Mouse (Mus musculus) frontal cortex, postnatal 25 days (tissue): ENCODE results near the gene Glb1.
A peak's percentile ranks its signal among the peaks of the same experiment; 100 is the strongest.

Source experiments
- DNase-seq, 2 experiments: peaks; one replicate each; pipeline ENCODE4 v3.0.0; 2022; ENCODE audit warnings: low spot score in 2 of 2

The Glb1 gene

DNA sequence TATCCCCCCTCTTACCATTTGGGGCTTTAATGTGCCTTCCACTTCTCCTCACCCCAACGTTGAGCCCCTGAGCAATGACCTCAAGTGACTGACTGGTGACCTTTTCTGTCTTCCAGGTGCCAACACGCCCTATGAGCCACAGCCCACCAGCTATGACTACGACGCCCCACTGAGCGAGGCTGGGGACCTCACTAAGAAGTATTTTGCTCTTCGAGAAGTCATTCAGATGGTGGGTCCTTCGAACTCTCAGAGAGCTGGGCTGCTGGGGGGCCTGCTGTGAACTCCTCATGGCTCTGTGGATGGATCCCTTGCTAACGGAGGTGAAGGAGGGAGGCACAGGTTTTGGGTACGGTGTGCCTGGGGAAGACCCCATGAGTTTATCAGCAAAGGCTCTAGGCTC is 42.0 kb downstream of the Glb1 start:
- no peak for DNase-seq

DNA sequence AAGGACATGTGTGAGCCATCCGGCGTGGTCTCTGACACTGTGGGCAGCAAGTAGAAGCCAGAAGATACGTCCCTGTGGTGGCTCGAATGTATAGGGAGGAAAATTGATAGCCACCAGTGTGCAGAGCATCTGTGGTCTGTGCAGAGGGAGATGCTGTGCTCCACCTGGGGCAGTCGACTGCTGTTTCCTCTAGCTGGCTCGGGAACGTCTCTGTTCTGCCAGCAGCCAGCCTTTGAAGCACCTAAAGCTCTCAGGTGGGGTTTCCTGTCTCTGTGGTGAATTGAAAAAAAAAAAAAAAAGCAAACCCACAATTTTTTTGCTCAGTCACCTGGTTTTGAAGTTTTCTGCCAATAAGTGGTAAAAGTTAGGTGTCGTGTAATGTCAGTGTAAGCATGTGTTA is 42.5 kb downstream of the Glb1 start:
- DNase-seq = no peak

DNA sequence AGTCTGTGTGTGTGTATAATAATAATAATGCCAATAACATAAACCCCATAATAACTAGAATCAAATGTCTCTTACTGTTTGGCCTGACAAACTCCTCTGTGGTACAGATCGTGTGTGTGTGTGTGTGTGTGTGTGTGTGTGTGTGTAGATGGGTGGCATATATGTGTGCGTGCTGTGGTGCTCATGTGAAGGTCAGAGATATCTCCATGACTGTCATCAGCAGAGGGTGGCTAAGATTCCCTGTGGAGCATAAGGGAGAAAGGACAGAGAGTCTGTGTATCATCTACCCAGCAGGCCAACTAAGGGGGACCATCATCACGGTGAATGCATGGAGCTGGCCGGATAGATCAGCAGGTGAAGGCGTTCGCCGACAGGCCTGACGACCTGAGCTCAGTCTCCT is 46.0 kb downstream of the Glb1 start:
- no peak for DNase-seq

DNA sequence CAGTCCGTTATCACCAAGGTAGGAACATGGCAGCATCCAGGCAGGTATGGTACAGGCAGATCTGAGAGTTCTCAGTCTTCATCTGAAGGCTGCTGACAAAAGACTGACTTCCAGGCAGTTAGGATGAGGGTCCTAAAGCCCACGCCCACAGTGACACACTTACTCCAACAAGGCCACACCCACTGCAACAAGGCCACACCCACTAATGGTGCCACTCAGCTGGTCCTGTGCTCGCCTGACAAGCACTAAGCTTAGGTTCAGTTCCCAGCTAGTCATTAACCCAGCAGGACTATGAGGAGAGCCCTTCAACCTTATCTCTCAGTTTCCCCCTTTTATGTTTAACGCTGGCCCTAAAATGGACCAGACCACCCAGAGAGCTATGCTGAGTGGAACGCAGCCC is 47.8 kb downstream of the Glb1 start:
- DNase-seq = no peak

DNA sequence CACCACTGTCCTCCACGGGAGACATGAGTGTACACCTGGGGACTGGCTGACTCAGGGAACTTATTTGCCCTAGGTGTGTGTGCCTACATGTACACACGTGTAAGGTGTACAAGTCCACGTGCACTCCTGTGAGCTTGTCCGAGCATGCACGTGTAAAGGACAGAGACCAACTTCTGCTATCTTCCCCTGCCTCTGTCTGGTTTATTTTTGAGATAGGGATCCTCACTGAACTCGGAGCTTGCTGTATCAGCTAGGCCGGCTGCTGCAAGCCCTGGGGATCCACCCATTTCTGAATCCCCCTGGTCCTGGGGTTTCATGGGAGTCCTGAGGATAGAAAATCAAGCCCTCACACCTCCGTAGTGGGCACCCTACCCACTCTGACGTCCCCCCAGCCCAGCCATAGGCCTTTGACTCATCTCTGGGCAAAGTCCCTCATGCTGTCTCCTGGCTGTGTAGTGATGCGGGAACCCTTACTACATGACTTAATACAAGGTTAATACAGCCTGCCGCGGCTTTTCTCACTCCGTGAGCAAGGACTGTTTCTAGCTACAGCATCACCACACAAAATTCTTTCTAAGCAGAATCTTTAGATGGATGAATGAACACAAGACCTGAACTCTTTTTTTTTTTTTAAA is 48.4 kb downstream of the Glb1 start:
- DNase-seq = no peak

DNA sequence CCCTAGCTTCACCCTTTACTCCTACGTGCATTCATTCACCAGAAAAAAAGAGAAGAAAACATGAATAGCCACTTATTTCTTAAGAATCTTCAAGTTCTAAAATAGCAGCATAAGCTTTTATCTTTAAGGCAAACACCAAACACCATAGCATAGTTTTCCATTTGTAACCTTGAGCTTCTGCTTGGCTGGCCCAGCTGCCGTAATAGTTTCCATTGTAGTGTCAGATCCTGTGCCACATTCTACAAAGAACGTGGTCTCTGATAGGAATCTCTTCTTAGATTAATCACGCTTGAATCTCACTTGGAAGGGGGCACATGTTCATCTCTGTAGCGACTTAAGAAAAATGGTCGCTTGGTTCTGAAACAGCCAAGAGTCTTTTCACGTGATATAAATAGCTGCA is 50.7 kb downstream of the Glb1 start:
- no peak for DNase-seq

DNA sequence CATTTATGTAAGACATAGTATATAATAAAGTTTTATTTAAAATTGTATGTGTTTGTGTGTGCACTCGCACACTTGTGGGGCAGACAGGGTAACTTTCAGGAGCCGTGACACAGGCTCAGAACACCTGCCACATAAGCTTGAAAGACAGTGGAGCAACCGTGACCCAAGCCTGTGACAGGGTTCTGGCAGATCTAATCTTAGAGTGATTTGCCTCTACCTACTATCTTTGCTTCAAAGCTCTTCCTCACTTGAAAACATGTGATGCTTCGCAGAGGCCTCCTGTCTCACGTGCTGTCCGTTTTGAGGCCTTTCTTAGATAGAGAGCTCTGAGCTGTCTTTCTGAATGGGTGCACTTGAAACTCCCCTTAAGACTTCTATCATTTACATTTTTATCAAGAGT is 51.5 kb downstream of the Glb1 start:
- no peak for DNase-seq

DNA sequence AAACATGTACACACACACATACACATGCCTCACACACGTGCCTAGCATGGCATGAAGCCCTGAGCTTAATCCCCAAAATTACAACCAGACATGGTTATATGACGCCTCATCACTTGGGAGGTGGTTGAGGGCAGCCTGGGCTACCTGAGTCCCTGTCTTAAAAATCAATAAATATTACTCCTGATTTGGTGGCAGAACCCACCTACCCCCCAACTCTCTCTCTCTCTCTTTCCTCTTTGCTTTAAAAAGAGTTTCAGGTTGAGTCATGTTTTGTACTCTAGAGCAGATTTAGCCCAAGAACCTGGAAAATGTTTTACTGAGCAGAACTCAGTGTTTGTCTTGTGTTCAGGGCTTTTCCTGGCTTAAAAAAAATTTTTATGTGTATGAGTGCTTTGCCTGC is 54.5 kb downstream of the Glb1 start:
- no peak for DNase-seq

DNA sequence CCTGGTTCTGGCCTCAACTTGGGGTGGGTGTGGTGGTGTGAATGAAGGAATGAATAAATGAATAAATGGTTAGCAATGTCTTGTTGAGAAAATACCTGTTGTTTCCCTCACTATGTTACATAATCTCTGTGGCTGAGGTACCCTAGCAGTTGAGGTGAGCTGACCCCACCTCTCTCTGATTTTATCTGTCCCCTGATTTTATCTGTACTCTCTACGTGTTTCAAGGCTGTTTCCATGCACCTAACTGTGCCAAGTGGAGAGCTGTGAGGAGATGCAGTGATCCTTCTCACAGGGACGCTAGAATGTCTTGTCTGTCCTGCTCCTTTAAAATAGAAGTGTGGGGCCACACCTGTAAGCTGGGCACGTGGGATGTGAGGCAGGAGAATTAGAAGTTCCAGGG is 57.6 kb downstream of the Glb1 start:
- no peak for DNase-seq

DNA sequence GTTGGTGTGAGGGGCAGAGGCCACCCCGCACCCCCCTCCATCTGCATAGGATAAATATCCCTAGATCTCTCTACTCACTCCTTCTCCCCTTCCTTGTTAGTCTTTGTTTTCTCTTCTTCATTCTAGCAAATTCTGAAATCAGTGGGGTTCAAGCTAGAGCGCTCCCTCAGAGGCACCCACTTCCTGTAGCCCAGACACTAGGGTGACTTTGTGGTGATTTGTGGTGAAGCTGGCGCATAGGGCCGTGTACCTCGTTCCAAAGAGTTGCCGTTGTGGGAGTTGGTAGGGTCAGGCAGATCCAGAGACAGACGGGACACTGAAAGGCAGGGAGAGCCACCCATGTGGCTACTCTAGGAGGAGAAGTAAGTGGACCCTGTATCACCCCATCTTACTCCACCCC is 61.7 kb downstream of the Glb1 start:
- no peak for DNase-seq

DNA sequence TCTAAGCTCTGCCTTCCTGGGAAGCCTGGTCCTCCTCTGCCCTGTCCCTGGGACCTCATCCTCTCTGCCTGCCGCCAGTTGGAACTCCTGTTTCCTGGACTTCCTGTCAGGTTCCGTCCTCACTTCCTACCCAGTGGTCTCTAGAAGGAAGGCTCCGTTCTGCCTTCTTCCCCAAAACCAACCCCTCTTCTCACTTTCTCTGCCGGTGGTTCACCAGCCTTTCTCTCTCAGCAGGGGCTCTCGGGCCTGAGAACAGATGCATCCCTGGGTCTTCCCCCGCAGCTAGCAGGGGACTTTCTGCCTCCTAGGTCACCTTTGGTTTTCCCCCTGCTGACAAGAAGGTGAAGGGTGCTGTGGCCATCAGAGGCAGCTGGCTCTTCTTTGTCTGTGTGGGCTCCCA is 64.6 kb downstream of the Glb1 start:
- DNase-seq = no peak

DNA sequence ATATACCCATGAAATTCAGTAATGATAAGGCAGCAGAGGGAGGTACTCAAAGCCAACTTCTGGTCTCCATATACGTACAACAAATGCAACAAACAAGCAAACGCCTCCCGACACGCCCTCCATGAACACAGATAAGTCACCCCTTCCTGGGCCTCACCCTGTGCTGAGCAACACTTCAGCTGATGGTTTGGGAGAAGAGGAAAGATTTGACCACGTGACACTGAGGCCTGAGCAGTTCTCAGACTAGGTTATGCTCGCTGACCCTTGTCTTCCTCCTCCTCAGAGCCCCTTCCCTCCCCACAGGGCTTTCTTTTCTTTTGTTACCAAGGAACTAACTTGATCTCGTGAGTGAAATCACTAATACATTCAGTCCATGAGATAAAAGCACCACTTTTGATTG is 66.0 kb downstream of the Glb1 start:
- no peak for DNase-seq

DNA sequence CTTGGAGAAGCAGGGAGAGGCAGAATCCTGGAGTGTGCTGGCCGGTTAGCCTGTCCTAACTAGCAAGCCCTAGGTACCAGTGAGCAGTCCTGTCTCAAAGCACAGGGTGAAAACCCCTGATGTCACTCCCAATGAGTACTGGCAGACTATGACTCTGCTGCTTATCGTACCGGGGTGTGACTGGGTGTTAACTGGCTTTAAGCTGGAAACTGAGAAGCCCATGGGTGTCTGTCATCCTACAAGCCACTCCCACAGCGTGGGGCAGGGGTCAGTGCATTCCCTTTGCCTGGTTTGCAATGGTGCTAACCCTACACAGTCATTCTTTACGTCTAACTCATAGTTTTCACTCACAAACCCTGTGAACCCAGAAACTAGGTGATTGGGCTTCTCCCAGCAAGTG is 67.3 kb downstream of the Glb1 start:
- no peak for DNase-seq

DNA sequence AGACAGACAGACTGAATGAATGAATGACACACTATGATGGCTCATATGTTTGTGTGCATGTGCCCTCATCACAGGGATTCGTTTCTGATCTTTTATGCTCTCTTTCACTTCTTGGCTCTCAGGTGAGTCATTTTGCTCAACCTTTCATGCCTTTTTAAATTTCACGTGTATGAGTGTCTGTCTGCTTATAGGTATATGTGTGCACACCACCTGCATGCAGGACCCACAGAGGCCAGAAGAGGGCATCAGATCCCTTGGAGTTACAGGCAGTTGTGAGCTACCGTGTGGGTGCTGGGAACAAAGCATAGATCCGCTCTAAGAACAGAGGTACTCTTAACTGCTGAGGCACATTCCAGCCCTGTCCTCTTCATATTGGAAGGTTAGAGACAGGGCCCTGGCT is 67.8 kb downstream of the Glb1 start:
- no peak for DNase-seq

DNA sequence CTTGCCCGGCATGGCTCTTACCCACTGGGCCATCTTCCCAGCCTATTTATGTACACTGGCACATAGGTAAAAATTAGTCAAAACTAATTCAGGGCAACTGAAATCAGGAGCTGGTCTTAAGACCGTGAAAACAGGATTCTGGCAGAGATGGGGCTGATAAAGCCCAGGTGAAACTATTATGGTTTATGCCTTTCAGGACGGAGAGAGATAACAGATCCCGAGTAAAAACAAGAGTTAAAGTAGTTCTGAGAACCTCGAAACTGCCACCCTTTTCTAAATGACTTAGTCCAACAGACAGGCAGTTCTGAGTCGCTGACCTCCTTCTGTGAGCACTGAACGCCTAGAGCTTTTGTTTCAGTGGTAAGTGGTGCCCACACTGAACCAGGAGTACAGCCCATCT is 71.0 kb downstream of the Glb1 start:
- no peak for DNase-seq

DNA sequence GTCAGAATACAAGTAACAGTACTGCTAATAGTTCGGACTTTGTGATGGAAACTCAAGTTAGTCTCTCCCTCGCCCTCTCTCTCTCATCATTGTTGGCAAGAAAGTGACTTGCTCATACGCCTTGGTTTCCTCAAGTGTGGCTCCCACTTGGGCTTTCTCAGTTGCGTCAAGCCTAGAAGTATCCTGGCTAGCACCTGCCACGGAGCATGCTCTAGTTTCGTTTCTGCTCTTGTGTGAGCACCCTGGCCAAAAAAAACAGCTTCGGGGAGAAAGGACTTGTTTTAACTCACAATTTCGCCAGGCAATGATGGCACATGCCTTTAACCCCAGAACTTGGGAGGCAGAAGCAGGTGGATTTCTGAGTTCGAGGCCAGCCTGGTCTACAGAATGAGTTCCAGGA is 76.1 kb downstream of the Glb1 start:
- no peak for DNase-seq

DNA sequence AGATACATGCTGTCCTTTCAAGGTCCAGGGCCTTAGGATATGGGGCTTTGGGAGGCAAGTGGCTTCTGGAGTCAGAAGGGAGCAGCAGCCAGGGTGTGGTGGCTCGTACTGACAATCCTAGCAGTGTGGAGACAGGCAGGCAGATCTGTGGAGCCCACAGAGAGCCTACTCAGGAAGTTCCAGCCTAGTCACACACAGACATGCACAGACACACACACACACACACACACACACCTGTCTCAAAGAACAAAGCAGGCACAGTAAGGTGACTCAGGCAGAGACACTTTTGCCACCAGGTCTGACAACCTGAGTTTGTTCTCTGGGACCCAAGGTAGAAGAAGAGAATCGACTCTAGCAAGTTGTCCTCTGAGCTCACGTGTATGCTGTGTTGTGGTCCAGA is 80.1 kb downstream of the Glb1 start:
- DNase-seq = no peak

DNA sequence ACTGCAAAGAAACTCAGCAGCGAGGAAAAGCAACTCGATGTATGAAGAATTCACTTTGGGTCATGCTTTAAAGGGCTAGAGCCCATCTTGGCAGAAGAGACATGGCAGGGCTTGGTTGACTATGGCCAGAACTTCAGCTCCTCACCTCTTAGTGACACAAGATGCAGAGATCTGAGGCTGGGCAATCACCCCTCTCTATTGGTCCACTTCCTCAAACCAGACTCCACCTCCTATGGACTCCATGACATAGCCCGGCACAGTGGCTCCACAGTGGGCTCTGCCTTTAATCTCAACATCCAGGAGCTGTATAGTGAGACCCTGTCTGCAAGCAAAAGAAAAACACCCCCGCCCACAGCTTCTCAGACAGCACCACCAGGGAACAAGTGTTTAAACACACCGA is 83.9 kb downstream of the Glb1 start:
- DNase-seq = no peak

DNA sequence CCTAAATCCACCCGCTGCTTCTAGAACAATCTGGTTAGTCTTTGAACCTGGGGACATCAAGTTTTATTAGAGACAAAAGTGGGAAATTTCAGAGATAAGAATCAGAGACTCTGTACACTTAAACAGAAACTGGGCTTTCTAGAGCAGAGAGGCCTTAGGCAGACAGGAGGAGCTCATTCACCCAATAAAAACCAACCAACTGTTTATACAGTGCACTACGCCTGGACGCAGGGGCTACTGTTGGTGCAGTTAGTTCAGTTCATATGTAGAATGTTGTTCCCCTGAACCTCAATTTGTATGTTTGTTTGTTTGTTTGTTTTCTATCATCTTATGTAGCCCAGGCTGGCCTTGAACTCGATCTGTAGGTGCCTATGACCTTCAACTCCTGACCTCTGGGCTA is 85.9 kb downstream of the Glb1 start:
- DNase-seq = no peak

DNA sequence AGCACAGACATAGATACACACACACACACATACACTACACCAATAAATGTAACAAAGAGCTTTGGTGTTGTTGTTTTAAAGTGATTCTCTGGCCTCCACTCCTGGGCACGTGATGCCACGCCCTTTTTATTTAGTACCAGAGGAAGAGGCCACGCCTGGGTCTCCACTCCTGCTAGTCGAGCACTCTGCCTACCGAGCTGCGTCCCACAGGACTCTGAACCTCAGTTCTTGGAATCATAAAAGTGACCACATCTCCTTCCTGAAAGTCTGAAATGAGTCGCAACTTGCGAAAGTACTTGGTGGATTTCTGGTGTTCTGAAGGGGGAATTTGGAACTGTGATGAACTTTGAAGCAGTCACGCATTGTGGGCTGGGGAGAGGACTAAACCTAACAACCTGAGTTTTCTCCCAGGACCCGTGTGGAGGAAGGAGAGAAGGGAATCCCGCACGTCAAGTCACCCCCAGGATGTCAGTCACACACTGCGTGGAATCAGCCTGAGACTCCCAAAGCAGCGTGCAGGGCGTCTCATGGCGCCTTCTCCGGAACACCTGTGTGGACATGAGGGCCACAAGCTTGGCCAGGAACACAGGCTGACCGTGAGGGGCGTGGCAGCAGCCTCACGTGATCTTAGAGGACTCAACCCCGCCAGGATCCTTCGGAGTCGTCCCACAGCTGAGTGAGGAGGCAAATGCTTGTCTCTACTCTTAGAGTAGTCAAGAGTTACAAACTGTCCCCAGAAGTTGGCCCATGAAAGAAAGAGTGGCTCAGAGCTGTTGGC is 86.8 kb downstream of the Glb1 start:
- DNase-seq = no peak

DNA sequence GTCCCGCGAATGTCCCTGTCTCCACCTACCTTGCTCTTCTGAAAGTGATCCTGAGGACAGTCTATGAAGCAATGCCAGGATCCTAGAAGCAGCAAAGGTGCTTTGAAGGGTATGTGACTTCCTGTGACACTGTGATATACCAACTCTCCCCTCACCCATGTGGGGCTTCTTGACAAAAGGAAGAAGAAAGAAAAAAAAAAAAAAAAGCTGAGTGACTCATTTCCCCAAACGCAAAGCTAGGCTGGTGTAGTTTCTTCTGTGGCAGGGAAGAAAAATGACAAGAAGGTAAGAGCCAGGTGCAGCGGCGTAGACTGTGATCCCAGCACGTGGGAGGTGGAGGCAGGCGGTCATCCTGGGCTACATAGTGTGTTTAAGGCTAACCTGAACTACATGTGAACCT is 95.6 kb downstream of the Glb1 start:
- DNase-seq = no peak

DNA sequence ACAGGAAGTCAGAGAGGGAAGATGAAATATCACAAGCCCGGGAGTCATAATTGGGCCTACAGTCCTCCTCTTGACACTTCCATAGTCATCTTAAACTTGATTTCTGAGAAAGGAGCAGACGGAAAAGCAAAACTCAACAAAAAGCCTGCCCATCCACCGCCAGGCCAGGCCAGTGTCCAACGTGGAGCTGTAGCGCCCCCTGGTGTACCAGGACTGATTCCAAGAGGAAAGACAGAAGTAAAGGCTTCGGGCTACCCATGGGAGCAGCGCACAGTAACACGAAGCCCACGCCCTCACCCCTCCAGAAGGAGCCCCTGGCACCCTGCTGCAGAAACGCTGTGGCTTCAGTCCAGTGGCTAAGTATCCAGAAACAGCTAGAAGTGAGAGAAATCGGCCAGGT is 97.3 kb downstream of the Glb1 start:
- peak; percentile 74 to 77 for DNase-seq

DNA sequence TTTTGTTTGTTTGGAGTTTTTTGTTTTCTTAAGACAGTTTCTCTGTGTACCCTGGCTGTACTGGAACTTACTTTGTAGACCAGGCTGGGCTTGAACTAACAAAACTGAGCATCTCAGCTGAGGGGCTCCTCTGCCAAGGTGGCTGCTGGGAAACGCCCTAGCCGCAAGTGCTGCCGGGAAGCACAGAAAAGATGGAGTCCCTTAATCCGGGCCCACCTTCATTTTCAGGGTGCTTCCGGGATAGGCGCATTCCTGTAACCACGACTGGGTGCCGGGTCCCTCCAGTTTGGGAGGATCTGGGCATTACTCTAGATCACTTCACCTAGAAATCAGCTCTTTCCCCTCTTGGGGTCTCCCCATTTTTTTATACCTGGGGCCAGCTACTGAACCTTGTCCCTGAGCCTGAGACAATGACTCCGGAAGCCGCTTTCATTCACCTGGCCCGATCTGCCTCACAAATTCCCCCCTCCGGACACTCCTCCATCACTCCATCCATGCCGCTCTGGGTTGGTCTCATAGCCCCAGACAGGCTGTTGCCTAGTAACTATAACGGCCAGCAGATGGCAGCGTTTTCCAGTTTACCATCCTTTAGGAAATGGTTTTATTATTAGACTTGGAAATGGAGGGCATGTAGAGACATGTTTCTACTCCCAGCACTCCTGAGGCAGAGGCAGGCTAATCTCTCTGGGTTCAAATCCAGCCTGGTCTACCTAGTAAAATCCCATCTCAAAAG is 99.1 kb downstream of the Glb1 start:
- peak; percentile 32 to 38 for DNase-seq
